In the genomic region with DNA sequence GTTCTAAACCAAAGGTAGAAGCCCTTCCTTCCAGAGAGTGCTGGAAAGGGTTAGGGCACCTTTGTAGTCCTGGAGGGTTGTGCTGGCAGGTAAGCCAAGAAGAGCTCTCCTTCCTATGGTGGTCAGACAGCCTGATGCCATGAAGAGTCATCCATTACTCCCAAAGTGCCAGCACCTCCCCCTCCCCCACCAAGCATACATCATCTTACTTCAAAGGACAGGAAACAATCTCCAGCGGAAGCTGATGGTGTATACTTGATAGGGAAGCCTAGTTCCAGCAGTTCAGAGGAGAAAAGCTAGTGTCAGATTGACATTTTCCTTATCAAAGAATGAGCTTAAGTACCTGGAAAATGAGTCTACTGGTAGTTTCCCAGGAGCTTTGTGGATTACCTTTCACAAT, we compare ENCODE assay signal across 8 mouse cellular contexts. TPM values are rescaled to one million over a fixed set of nuclear protein-coding genes. Genes with fewer than 3 reads are reported as not detected.
A peak's percentile ranks its signal among the peaks of the same experiment; 100 is the strongest.
DNase-seq lines count a peak whose midpoint lies in the region; ATAC-seq and TF ChIP-seq lines count a peak whose summit lies in the region.

No protein-coding gene starts in this region.

- peak; percentile 13 to 17 for DNase-seq in cerebellum, postnatal 10 days
- DNase-seq in cerebellum, adult 18-20 months = no peak
- DNase-seq in ES-E14 (ENCODE audit: low read depth, low spot score) = no peak
- DNase-seq in thymus, postnatal 10 days (ENCODE audit: low spot score in 2 of 2) = peak; percentile 8 to 23
- DNase-seq in gastrocnemius, adult 8-10 months (ENCODE audit: low spot score in 2 of 2) = no peak
- DNase-seq in retina, postnatal 1 day = no peak

- H3K4me3 ChIP-seq in ES-E14 (ENCODE audit: insufficient read depth in 1 of 2, low read depth in 1 of 2, low read length in 2 of 2, poor library complexity in 1 of 2, severe bottlenecking in 1 of 2) = no peak overlapping the region
- peak overlapping the region; percentile 10 for H3K4me3 ChIP-seq in hindbrain, embryonic 12.5 days
- peak overlapping the region; percentile 28 for H3K4me3 ChIP-seq in lung, embryonic 16.5 days (ENCODE audit: low read length)

- ATAC-seq in hindbrain, embryonic 12.5 days (ENCODE audit: low FRiP score) = no peak
- ATAC-seq in lung, embryonic 16.5 days (ENCODE audit: low read depth) = no peak

- H3K36me3 ChIP-seq in ES-E14 (ENCODE audit: control insufficient read depth, insufficient read depth, low read length, poor library complexity, severe bottlenecking) = peaks cover 4% of the 10 kb centered on the region; the same call in 1 of the 2 replicates
- peaks cover 27% of the 10 kb centered on the region for H3K36me3 ChIP-seq in hindbrain, embryonic 12.5 days
- peaks cover 16% of the 10 kb centered on the region for H3K36me3 ChIP-seq in lung, embryonic 16.5 days (ENCODE audit: control insufficient read depth, insufficient read depth, low read length)

- no peak overlapping the region for H3K27ac ChIP-seq in ES-E14 (ENCODE audit: insufficient read depth, low read depth, low read length, poor library complexity, severe bottlenecking)
- H3K27ac ChIP-seq in hindbrain, embryonic 12.5 days = no peak overlapping the region
- H3K27ac ChIP-seq in lung, embryonic 16.5 days (ENCODE audit: low read length) = no peak overlapping the region

- 33% methylated on average over 1 of the region's 1 CpGs for WGBS in hindbrain, embryonic 12.5 days
- WGBS in lung, embryonic 16.5 days = 14% methylated on average over 1 of the region's 1 CpGs

- H3K27me3 ChIP-seq in hindbrain, embryonic 12.5 days = no peaks in the 10 kb centered on the region
- H3K27me3 ChIP-seq in lung, embryonic 16.5 days (ENCODE audit: control insufficient read depth, insufficient read depth, low read depth, low read length) = no peaks in the 10 kb centered on the region

- in situ Hi-C loops in ES-E14 (cut with MboI; ENCODE audit: low sequenced_read_pairs in 2 of 2, unreplicated experiment in 2 of 2) = no loop called here

- H3K9ac ChIP-seq in ES-E14 (ENCODE audit: insufficient read depth, low read depth, low read length, poor library complexity, severe bottlenecking) = peak overlapping the region; percentile 37
- 0 out of 2 replicates have a peak overlapping the region, but pooled peaks have one; percentile 32 for H3K9ac ChIP-seq in hindbrain, embryonic 12.5 days
- H3K9ac ChIP-seq in lung, embryonic 16.5 days (ENCODE audit: low read length) = no peak overlapping the region

- H3K4me2 ChIP-seq in hindbrain, embryonic 12.5 days (replicated peaks) = peak overlapping the region; percentile 94
- peak overlapping the region; percentile 49 for H3K4me2 ChIP-seq in lung, embryonic 16.5 days (ENCODE audit: low read depth, low read length)

- peaks cover 4 to 6% of the 10 kb centered on the region in 2 experiments; a peak in 3 of 4 replicates for H3K4me1 ChIP-seq in ES-E14 (ENCODE audit: control insufficient read depth in 2 of 2, insufficient read depth in 2 of 2, low read length in 2 of 2, poor library complexity in 1 of 2)
- peaks cover 44% of the 10 kb centered on the region for H3K4me1 ChIP-seq in hindbrain, embryonic 12.5 days
- H3K4me1 ChIP-seq in lung, embryonic 16.5 days (replicated peaks; ENCODE audit: control insufficient read depth, insufficient read depth, low read length) = peaks cover 39% of the 10 kb centered on the region

- no peaks in the 10 kb centered on the region for H3K9me3 ChIP-seq in ES-E14 (ENCODE audit: control insufficient read depth, insufficient read depth, low read depth, low read length)
- no peaks in the 10 kb centered on the region for H3K9me3 ChIP-seq in hindbrain, embryonic 12.5 days (replicated peaks)
- H3K9me3 ChIP-seq in lung, embryonic 16.5 days (ENCODE audit: control insufficient read depth, low read length) = no peaks in the 10 kb centered on the region

TF ChIP-seq in ES-E14, 5 proteins besides CTCF, POLR2A, EP300 and RAD21:
- TF ChIP-seq HCFC1 (IDR thresholded peaks at IDR 0.05; ENCODE audit: borderline replicate concordance, insufficient read depth, low read length) (no peak), ZC3H11A (IDR thresholded peaks at IDR 0.05; ENCODE audit: borderline replicate concordance, low read depth, low read length) (no peak), MAFK (IDR thresholded peaks at IDR 0.05; ENCODE audit: insufficient read depth, low read depth, low read length) (no peak), ZNF384 (IDR thresholded peaks at IDR 0.05; ENCODE audit: low read depth, low read length) (no peak), CHD2 (IDR thresholded peaks at IDR 0.05; ENCODE audit: low read depth, low read length) (no peak)
TF ChIP-seq in ES-E14: peak in this region for 0.

RNA-seq across cellular contexts. Expression of a gene that starts 3.4 kb away (rescaled TPM):
- 9.4 and 9.6 TPM in 2 replicates for total RNA-seq in ES-E14 (2012; rRNA removed)
- polyA plus RNA-seq in hindbrain, embryonic 12.5 days (2016; fragmentation: Nextera tagmentation; extraction: Ambion mirVana) = 49.0 and 51.7 TPM in 2 replicates
- polyA plus RNA-seq in lung, embryonic 16.5 days (2015; fragmentation: Nextera tagmentation; extraction: Ambion mirVana) = 24.2 and 24.4 TPM in 2 replicates
- 10 to 100 TPM; 17.2 to 23.4 (median 22.3) TPM for total RNA-seq in gastrocnemius, adult 8-10 months (2022)

RNA-seq across cellular contexts. Expression of a gene that starts 3.6 kb away (rescaled TPM):
- 27.8 and 35.0 TPM in 2 replicates for total RNA-seq in ES-E14 (2012; rRNA removed)
- polyA plus RNA-seq in hindbrain, embryonic 12.5 days (2016; fragmentation: Nextera tagmentation; extraction: Ambion mirVana) = 39.2 and 39.4 TPM in 2 replicates
- 35.0 and 37.3 TPM in 2 replicates for polyA plus RNA-seq in lung, embryonic 16.5 days (2015; fragmentation: Nextera tagmentation; extraction: Ambion mirVana)
- total RNA-seq in gastrocnemius, adult 8-10 months (2022) = 1 to 10 TPM; 2.7 to 5.6 (median 3.8) TPM

RNA-seq across cellular contexts. Expression of a gene that starts 36.4 kb away (rescaled TPM):
- total RNA-seq in ES-E14 (2012; rRNA removed) = 0.76 and 0.95 TPM in 2 replicates
- 1.3 TPM in 2 replicates for polyA plus RNA-seq in hindbrain, embryonic 12.5 days (2016; fragmentation: Nextera tagmentation; extraction: Ambion mirVana)
- polyA plus RNA-seq in lung, embryonic 16.5 days (2015; fragmentation: Nextera tagmentation; extraction: Ambion mirVana) = 0.18 TPM in 2 replicates
- under 1 TPM; 0.03 to 0.19 (median 0.06) TPM for total RNA-seq in gastrocnemius, adult 8-10 months (2022)

Comparison
In these comparisons a context has a peak if more than half of its experiments do, and no peak if none do; other contexts are left out.
1. DNase-seq: peak in cerebellum, postnatal 10 days (2 of 2) and thymus, postnatal 10 days (2 of 2); none in cerebellum, adult 18-20 months (0 of 2), ES-E14 (single experiment), gastrocnemius, adult 8-10 months (0 of 2) and retina, postnatal 1 day (single experiment).
2. H3K4me3 ChIP-seq: peak in hindbrain, embryonic 12.5 days (single experiment) and lung, embryonic 16.5 days (single experiment); none in ES-E14 (0 of 2).